Mouse (Mus musculus): ENCODE measurements around the gene Piwil4. TPM values are rescaled to one million over a fixed set of nuclear protein-coding genes. Genes with fewer than 3 reads are reported as not detected.
"Not testable (repeated sequence)": the region's sequence is repeated elsewhere in the genome, so short reads cannot be mapped to it uniquely, and the experiment has no call there.

Gene Piwil4
- polyA plus RNA-seq, 2 experiments, result 0.08 TPM; not detected in 1

DNA sequence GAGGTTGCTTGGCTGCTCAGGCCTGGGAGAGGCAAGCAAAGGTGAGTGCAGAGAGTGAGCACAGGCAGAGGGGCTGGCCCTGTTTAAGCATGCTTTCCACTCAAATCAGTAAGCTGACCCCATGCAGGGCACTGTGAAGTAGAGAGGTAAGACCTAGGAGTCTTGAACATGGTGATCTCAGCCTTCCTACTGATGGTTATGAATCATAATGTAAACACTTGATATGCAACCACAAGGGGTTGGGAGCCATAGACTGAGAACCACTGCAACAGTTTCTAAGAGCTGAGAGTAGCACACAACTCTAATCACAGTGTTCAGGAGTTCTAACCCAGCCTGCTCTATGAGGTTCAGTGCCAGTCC, 22.2 kb downstream of the Piwil4 start:
- Histone ChIP-seq H3K27me3 (ENCODE audit: control insufficient read depth, insufficient read depth, low read length) (no peaks in the 10 kb centered on the region), H3K4me2 (ENCODE audit: low read depth) (no peak overlapping the region), H3K4me1 (replicated peaks; ENCODE audit: control insufficient read depth in 2 of 2, insufficient read depth in 2 of 2, low read length in 1 of 2) (no peaks in the 10 kb centered on the region), H3K4me3 (ENCODE audit: insufficient read depth in 1 of 2, low read depth in 2 of 2, low read length in 2 of 2) (no peak overlapping the region), H3K9ac (replicated peaks) (no peak overlapping the region), H3K36me3 (replicated peaks; ENCODE audit: control insufficient read depth, insufficient read depth, low read depth) (no peaks in the 10 kb centered on the region), H3K9me3 (ENCODE audit: control insufficient read depth, low read length) (no peaks in the 10 kb centered on the region), H3K27ac (no peak overlapping the region)
- DNase-seq (ENCODE audit: low read depth in 3 of 3, low spot score in 3 of 3) (no peak), ATAC-seq (ENCODE audit: insufficient read depth) (no peak)
- no peak for TF ChIP-seq EP300 (IDR thresholded peaks at IDR 0.05; ENCODE audit: low read depth)
- no peak for TF ChIP-seq CTCF (IDR thresholded peaks at IDR 0.05; ENCODE audit: low read depth)

DNA sequence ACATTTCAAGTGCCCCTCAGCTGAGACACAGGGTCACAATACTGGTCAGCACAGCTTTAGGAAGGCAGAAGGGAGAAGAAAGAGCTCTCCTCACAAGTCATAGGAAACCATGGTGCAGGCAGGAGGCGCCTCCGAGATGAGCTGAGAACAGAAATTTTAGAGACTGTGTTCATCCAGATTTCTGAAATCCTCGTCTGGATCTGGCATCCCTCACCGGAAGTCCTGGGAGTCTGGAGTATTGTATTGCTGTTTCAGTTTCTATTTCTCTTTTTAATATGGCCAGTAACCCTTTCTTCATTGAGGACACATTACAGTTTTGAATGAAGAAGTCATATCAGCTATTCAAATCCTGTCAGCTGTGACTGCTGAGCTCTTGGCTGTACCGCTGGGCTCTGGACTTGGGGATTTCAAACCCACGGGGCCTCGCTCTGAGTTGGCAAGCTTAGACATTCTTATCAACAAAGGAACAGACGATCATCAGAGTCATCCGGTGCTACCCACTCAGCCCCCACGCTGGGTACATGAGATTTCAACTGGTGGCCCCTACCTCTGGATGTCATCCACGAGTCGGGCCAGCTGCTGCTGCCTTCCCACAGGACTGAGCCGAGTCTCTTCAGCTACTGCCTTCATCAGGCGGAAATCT, 22.7 kb downstream of the Piwil4 start:
- Histone ChIP-seq H3K4me3 (ENCODE audit: insufficient read depth in 1 of 2, low read depth in 2 of 2, low read length in 2 of 2) (no peak overlapping the region), H3K4me2 (ENCODE audit: low read depth) (no peak overlapping the region), H3K27ac (no peak overlapping the region), H3K9ac (replicated peaks) (no peak overlapping the region), H3K27me3 (ENCODE audit: control insufficient read depth, insufficient read depth, low read length) (no peaks in the 10 kb centered on the region), H3K36me3 (replicated peaks; ENCODE audit: control insufficient read depth, insufficient read depth, low read depth) (no peaks in the 10 kb centered on the region), H3K9me3 (ENCODE audit: control insufficient read depth, low read length) (no peaks in the 10 kb centered on the region), H3K4me1 (replicated peaks; ENCODE audit: control insufficient read depth in 2 of 2, insufficient read depth in 2 of 2, low read length in 1 of 2) (no peaks in the 10 kb centered on the region)
- ATAC-seq (ENCODE audit: insufficient read depth) (no peak), DNase-seq (ENCODE audit: low read depth in 3 of 3, low spot score in 3 of 3) (no peak)
- WGBS (ENCODE audit: insufficient replicate concordance), result 20% methylated on average over 14 of the region's 14 CpGs
- no peak for TF ChIP-seq EP300 (IDR thresholded peaks at IDR 0.05; ENCODE audit: low read depth)
- TF ChIP-seq CTCF (IDR thresholded peaks at IDR 0.05; ENCODE audit: low read depth), result no peak

DNA sequence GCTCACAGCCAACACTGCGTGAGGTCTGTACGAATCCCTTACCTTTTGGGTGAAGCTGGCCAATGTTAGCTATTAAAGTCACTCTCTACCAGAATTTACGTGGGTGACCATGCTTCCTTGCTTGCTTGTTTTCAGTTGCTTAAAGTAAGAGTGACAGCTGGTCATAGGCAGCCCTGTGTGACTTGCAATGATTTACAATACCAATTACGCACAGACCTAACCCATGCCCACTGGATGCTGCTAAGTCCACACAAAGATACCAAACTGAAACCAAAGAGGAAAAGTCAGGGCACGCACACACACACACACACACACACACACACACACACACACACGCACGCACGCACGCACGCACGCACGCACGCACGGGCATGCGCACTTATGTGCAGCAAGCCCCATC, 25.3 kb downstream of the Piwil4 start:
- Histone ChIP-seq H3K36me3 (replicated peaks; ENCODE audit: control insufficient read depth, insufficient read depth, low read depth) (no peaks in the 10 kb centered on the region), H3K27me3 (ENCODE audit: control insufficient read depth, insufficient read depth, low read length) (no peaks in the 10 kb centered on the region), H3K4me1 (replicated peaks; ENCODE audit: control insufficient read depth in 2 of 2, insufficient read depth in 2 of 2, low read length in 1 of 2) (no peaks in the 10 kb centered on the region), H3K9ac (replicated peaks) (no peak overlapping the region), H3K4me2 (ENCODE audit: low read depth) (no peak overlapping the region), H3K27ac (no peak overlapping the region), H3K9me3 (ENCODE audit: control insufficient read depth, low read length) (no peaks in the 10 kb centered on the region), H3K4me3 (ENCODE audit: insufficient read depth in 1 of 2, low read depth in 2 of 2, low read length in 2 of 2) (no peak overlapping the region)
- WGBS (ENCODE audit: insufficient replicate concordance), result 70% methylated on average over 15 of the region's 15 CpGs
- no peak for TF ChIP-seq CTCF (IDR thresholded peaks at IDR 0.05; ENCODE audit: low read depth)
- TF ChIP-seq EP300 (IDR thresholded peaks at IDR 0.05; ENCODE audit: low read depth), result no peak
- DNase-seq (ENCODE audit: low read depth in 3 of 3, low spot score in 3 of 3) (no peak), ATAC-seq (ENCODE audit: insufficient read depth) (no peak)

DNA sequence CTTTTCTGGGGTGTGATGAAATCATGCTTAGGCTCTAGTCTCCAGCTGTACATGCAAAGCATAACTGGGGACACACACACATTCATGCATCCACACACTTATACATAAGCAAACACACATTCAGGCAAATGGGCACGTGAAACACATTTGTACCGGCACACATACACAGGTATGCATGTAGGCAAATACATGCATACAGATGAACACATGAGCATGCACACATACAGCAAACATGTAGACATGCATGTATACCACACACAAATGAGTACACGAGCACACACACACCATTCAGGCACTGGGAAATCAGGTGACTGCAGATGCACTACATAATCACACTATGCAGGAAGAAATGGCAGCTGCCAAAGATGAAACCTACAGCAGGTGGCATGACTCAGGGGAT, 29.6 kb downstream of the Piwil4 start:
- Histone ChIP-seq H3K4me3 (ENCODE audit: insufficient read depth in 1 of 2, low read depth in 2 of 2, low read length in 2 of 2) (no peak overlapping the region), H3K27me3 (ENCODE audit: control insufficient read depth, insufficient read depth, low read length) (no peaks in the 10 kb centered on the region), H3K27ac (no peak overlapping the region), H3K9ac (replicated peaks) (no peak overlapping the region), H3K4me2 (ENCODE audit: low read depth) (no peak overlapping the region), H3K9me3 (ENCODE audit: control insufficient read depth, low read length) (no peaks in the 10 kb centered on the region), H3K4me1 (replicated peaks; ENCODE audit: control insufficient read depth in 2 of 2, insufficient read depth in 2 of 2, low read length in 1 of 2) (no peaks in the 10 kb centered on the region), H3K36me3 (replicated peaks; ENCODE audit: control insufficient read depth, insufficient read depth, low read depth) (no peaks in the 10 kb centered on the region)
- WGBS (ENCODE audit: insufficient replicate concordance), result 67% methylated on average over 3 of the region's 3 CpGs
- no peak for DNase-seq (ENCODE audit: low read depth in 3 of 3, low spot score in 3 of 3)
- TF ChIP-seq EP300 (IDR thresholded peaks at IDR 0.05; ENCODE audit: low read depth) (no peak), CTCF (IDR thresholded peaks at IDR 0.05; ENCODE audit: low read depth) (no peak)
- no peak for ATAC-seq (ENCODE audit: insufficient read depth)

DNA sequence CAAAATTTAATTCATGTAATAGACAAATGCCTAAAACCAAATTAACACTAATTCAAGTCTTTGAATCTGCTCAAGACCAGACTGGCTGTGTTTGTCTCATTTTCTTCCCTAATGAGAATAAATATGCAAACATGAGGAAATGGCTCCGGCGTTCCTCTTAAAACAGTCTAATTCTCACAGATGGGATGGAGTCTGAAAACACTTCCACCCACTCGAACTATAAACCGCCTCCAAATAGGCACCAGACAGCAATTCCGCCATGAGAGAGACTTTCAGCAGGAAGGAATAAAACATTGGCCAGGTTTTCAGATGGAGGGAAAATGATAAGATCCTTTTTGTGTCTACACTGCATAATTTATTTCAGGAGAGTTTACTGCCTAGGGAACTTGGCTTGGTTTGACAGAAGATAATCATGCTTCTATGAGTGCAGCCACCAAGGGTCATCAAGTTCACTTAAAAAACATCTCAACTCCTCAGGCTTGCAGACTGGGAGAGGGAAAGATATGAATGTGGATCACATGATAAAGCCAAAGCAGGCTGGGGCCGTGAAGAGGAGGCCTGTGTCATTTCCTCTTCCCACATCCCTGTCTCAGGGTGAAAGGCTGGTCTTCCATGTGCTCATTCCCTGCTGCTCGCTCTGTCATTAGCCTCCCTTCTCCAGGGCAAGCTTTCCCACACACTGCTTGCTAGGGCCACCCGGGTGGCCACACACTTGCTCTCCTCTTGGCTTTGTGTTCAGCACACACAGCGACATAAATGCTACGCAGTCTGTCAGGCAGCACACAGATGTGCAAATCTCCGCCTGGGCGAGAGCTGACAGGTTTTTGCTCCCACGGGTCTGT, 35.0 kb downstream of the Piwil4 start:
- H3K4me1 ChIP-seq (replicated peaks; ENCODE audit: control insufficient read depth in 2 of 2, insufficient read depth in 2 of 2, low read length in 1 of 2), result peaks cover 0 to 8% of the 10 kb centered on the region in 2 experiments; a peak in 1 of 4 replicates
- no peak for DNase-seq (ENCODE audit: low read depth in 3 of 3, low spot score in 3 of 3)
- H3K9ac ChIP-seq (replicated peaks), result no peak overlapping the region
- 58% methylated on average over 13 of the region's 13 CpGs for WGBS (ENCODE audit: insufficient replicate concordance)
- ATAC-seq (ENCODE audit: insufficient read depth), result no peak
- no peaks in the 10 kb centered on the region for H3K9me3 ChIP-seq (ENCODE audit: control insufficient read depth, low read length)
- no peak overlapping the region for H3K4me3 ChIP-seq (ENCODE audit: insufficient read depth in 1 of 2, low read depth in 2 of 2, low read length in 2 of 2)
- H3K27me3 ChIP-seq (ENCODE audit: control insufficient read depth, insufficient read depth, low read length), result no peaks in the 10 kb centered on the region
- no peak overlapping the region for H3K4me2 ChIP-seq (ENCODE audit: low read depth)
- no peak overlapping the region for H3K27ac ChIP-seq
- H3K36me3 ChIP-seq (replicated peaks; ENCODE audit: control insufficient read depth, insufficient read depth, low read depth), result no peaks in the 10 kb centered on the region
- TF ChIP-seq CTCF (IDR thresholded peaks at IDR 0.05; ENCODE audit: low read depth), result no peak
- TF ChIP-seq EP300 (IDR thresholded peaks at IDR 0.05; ENCODE audit: low read depth), result no peak

DNA sequence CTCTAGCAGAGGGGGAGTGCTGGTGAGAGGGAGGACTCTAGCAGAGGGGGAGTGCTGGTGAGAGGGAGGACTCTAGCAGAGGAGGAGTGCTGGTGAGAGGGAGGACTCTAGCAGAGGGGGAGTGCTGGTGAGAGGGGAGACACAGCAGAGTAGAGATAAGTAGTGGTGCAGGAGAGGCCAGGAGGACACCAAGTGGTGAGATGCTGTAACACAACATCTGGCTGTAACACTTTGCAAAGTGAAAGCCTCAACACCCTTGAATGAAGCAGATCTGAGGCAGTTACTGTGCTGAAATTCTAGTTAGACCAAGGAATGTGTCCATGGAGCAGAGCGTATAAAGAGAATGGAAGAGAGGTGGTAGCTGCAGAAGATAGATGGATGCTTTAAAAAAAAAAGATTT, 39.7 kb downstream of the Piwil4 start:
- H3K36me3 ChIP-seq (replicated peaks; ENCODE audit: control insufficient read depth, insufficient read depth, low read depth); H3K27ac ChIP-seq; H3K27me3 ChIP-seq (ENCODE audit: control insufficient read depth, insufficient read depth, low read length); H3K4me3 ChIP-seq (ENCODE audit: insufficient read depth in 1 of 2, low read depth in 2 of 2, low read length in 2 of 2); H3K4me2 ChIP-seq (ENCODE audit: low read depth); DNase-seq (ENCODE audit: low read depth in 3 of 3, low spot score in 3 of 3); ATAC-seq (ENCODE audit: insufficient read depth); H3K4me1 ChIP-seq (replicated peaks; ENCODE audit: control insufficient read depth in 2 of 2, insufficient read depth in 2 of 2, low read length in 1 of 2); H3K9me3 ChIP-seq (ENCODE audit: control insufficient read depth, low read length); H3K9ac ChIP-seq (replicated peaks): not testable (repeated sequence)
- WGBS (ENCODE audit: insufficient replicate concordance), result 63% methylated on average over 1 of the region's 1 CpGs
